Mouse (Mus musculus) induced T-regulatory cell, adult 2 months (primary cell): ENCODE measurements at regions not wholly inside any gene's neighbourhood (a gene's known extent, or its start where the extent isn't known, plus 50 kb on each side); places are given as distances from the start of the nearest gene placed in this dataset.

Source experiments
- DNase-seq: peaks from one replicate; pipeline ENCODE4 v3.0.0-alpha.2; 2012; ENCODE audit warnings: low read depth

- DNase-seq = no peak
These were observed 258.7 kb upstream of the Rbms1 start for GRCm38 (mm10) chr2:61221676-61222075.

GRCm38 (mm10) chr2:61221157-61221556 lies 258.2 kb upstream of the Rbms1 start:
- DNase-seq = no peak

DNA sequence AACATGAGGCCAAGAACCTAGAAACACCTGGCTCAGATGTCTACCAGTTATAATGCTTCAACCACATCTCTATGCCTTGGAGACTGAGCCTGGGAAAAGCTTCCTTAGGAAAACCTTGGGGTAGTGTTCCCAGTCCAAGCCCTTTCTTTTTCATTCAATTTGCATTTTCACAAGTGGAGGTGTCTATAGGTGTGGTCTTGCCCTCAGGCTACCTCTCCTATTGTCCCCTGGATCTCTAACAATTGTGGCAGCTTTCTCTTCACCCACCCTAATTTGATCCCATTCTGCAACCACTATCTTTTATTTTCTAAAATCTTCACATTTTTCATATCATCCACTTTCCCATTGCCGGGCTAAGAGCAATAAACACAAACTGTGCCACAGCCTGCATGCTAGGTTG lies 251.0 kb upstream of the Rbms1 start:
- no peak for DNase-seq

GRCm38 (mm10) chr2:61201387-61201786 lies 238.4 kb upstream of the Rbms1 start:
- no peak for DNase-seq

DNA sequence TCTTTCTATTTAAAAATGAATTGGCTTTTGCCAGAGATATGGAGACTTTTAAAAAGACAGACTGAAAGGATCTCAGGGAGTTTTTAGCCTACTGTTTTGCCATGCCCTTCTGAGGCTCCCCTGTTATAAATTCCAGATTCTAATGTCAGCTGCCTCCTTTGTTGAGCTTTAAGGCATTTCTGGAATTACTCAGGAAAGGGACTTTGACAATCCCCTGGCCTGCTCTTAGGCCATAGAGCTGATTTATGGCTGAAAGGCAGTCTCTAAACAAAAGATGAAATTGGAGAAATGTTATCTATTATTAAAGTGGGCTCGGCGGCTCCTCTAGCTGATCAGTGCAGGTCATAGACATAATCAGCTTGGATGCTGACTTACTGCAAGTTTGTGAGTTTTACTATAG lies 231.0 kb upstream of the Rbms1 start:
- DNase-seq = no peak

DNA sequence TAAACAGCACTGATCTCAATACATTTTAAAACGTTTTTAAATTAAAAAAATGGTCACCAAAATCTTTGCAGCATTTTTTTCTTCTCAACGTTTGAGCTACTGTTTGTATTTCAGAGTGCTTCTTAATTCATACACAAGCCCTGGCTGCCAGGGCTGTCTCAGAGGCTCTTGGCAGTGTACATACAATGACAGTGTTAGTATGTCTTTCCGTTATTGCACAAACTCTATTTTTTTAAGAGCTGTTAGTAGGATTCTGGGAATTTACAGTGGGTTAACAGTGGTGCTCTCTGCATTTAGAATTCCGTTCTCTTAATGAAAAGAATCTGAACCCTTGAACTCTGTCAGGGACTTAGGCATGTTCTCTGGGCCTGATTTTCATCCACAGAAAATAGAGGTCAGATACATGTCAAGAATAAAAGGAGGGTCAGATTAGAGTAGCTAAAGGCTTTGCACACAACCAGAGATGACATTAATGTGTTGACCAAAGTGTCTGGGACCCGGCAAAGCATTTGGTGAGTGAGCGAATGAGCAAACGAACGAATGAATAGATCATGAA lies 219.5 kb upstream of the Rbms1 start:
- DNase-seq = no peak

- no peak for DNase-seq
These were observed 214.8 kb upstream of the Rbms1 start for GRCm38 (mm10) chr2:61177801-61178200.

- no peak for DNase-seq
These were observed 213.8 kb upstream of the Rbms1 start for GRCm38 (mm10) chr2:61176807-61177206.

DNA sequence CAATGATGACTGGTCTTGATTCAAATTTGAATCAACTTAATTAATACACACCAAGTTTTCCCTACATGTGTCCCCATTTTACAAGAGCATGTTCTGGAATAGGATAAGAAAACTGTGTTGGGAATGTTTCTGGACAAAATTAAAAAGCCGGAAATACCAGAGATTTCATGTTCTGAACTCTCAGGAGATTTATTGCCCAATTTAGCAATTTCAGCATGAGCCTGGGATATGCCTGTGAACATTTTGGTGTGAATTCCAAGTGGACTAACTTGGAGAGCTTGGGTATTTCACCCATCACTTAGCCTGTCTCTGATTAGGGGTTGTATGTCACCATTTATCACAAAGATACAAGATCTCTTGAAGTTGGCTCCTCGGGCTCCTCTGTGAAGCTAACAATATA lies 210.6 kb upstream of the Rbms1 start:
- no peak for DNase-seq

DNA sequence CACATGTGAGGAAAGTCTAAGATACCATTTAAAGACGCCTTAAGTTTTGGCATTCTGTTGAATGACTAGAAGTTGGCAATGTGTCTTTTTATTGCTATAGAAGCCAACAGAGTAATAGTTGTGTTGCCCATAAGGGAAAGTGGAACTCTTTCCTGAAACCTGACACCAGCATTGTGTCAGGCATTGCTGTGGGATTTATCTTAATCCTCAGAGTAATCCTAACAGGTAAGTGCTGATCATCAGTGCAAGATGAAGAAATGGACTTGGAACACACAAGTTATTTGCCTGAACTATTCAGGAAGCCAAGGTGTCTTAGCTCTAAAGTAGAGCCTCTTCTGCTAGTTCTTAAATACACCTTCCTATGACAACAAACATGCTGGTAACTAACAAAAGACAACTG lies 198.3 kb upstream of the Rbms1 start:
- DNase-seq = no peak

GRCm38 (mm10) chr2:61159761-61160160 lies 196.8 kb upstream of the Rbms1 start:
- DNase-seq = no peak

GRCm38 (mm10) chr2:61138998-61139631 lies 176.1 kb upstream of the Rbms1 start:
- no peak for DNase-seq

DNA sequence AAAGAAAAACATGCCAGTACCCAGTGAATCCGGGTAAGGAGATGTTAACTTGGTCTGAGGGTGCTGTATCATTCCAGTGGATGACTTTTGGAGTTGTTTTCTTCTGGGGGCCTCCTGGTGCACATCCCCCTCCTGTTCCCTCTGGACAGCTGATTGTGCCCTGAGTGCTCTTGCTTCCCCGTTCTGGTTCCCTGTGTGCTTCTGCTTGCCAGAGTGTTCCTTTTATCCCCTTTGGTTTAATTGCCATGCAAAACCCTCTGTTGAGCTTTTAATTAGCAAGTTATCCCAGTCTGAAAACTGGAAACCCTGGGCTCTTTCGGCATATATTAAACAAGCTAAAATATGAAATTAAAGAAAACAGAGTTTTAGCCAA lies 175.6 kb upstream of the Rbms1 start:
- no peak for DNase-seq

DNA sequence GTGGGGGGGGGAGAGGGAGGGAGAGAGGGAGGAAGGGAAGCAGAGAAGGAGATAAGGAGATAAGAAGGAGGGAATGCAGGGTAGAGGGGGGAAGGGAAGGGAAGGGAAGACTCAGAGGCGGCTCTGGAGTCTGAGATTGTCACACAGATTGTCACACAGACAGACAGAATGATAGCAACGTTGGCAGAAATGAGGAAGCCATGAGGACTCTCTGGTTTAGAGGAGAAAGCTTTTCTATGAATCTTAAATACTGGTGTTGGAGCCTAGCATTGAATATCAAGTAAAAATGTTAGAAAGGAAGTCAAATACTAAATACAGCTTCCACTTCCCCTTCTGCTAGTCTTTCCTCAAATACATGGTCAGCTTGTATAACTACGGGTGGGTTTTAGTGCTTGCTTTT lies 174.4 kb upstream of the Rbms1 start:
- DNase-seq = peak; percentile 7

- no peak for DNase-seq
These were observed 173.9 kb upstream of the Rbms1 start for GRCm38 (mm10) chr2:61136926-61137325.

DNA sequence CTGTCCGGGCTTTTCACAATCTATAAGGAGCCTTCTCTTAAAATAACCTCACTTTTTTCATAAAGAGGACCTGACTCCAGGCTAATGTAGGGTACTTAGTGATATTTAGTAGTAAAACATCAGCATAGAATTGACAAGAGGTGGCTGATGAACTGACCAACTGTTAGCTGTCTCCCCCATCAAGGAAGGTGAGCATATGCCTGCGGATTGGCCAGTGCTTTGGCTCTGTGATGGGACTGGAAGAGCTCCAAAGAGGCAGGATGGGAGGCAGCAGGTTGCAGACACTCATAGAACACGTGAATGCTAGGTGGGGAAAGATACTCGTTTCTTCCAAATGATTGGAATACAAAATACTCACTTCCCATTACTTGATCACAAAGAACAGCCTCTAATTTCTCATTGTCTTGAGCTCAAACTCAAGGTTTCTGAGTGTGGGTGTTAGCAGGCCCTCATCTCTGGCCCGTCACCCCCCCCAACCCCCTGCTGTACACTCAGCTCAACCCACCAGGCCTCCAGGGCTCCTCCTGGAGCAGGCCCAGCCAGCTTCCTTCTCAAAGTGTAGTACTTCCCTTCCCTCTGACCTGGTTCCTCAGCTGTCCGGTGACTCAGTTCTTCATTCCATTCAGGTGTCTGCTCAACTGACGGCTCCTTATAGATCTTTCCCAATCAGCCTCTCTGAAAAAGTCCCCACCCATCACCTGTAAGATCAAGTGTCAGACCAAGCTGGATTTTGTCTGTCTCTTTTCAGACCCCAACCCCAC lies 160.2 kb upstream of the Rbms1 start:
- no peak for DNase-seq

- DNase-seq = no peak
These were observed 158.3 kb upstream of the Rbms1 start for GRCm38 (mm10) chr2:61121281-61121680.

GRCm38 (mm10) chr2:61114620-61115019 lies 151.6 kb upstream of the Rbms1 start:
- no peak for DNase-seq

DNA sequence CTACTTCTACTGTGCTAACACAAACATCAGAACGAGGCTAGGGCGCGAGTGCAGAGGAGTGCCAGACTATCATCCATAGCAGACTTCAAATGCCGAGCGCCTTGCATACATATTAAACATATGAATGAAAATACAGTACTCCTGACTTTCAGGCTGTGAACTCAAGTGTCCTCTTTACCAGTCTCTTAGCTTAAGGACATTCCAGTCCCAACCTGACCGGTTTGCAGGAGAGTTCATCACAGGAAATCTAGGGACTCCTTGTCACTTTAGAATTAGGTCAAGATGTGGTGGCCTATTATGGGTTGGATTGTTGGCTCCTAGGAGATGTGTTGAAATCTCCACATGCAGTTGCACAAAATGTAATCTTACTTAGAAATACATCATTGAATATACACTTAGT lies 150.9 kb upstream of the Rbms1 start:
- no peak for DNase-seq

DNA sequence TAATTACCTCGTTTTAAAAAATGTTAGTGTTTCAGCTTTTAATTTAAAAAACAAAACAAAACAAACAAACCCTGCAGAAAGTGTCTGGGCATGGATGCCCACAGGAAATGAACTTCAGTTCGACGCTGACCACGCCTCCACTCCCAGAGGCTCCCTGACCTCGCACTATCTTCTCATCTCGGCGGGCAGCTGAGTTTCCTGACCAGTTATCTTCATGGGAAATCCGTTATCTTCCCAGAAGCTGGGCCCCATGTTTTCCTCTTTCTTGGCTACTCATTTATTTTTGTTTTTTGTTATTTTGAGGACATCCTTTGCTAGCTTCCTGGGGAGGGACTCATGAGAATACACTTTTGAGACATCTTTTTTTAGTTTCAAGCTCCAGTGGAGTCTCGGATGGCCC lies 147.6 kb upstream of the Rbms1 start:
- no peak for DNase-seq

DNA sequence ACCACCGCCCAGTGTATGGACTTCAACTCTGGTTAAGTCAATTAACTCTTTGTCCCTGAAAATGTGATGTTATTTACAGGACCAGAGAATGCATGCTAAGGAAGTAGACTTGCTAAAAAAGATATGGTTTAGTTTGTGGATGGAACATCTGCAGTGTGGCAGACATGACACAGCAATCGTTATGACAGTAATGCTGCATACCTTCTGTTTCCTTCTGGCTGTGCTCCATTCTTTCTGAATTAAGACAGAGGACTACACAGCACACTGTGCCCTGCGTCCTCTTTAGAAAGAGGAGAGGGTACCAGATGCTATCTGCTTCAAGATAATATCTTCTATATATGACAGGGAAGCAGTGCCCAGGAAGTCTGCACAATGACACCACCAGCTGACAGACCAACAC lies 146.6 kb upstream of the Rbms1 start:
- no peak for DNase-seq

- no peak for DNase-seq
These were observed 142.2 kb upstream of the Rbms1 start for GRCm38 (mm10) chr2:61105169-61105568.

GRCm38 (mm10) chr2:61100854-61101253 lies 137.9 kb upstream of the Rbms1 start:
- DNase-seq = no peak

DNA sequence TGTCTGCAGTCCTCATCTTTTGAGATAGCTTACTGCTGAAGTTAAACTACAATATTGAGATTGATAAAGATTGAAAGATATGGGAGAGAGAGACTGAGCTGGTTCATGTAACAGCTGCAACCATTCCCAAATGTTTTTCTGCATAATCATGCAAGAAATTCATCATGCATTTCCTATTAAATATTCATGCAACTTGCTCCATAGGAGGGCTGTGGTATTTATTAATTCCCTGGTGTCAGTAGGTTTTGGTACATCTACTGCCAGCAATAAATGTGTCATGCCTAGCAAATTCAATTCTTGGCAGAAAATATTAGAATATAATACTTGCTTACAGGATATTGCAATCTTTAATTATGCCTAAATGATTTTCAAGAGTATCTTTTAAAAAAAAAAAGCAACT lies 125.5 kb upstream of the Rbms1 start:
- DNase-seq = no peak
